Mouse (Mus musculus) embryonic facial prominence, embryonic 12.5 days (tissue): ENCODE measurements at regions not wholly inside any gene's neighbourhood (a gene's known extent, or its start where the extent isn't known, plus 50 kb on each side); places are given as distances from the start of the nearest gene placed in this dataset.

Experiments used
- ATAC-seq: fragments of 200-750 bp; cut with Nextera tagmentation; 2 replicates; pipeline ENCODE4 v1.8.0; 2017; ENCODE audit not compliant: insufficient number of reproducible peaks, insufficient read depth, low FRiP score, low TSS enrichment
- H3K27ac ChIP-seq: fragments of 300-500 bp; sonication (generic); 2 replicates; pipeline ENCODE4 v1.5.1; 2016; ENCODE audit warnings: mild to moderate bottlenecking
- H3K27me3 ChIP-seq: fragments of 300-500 bp; sonication (generic); 2 replicates; pipeline ENCODE4 v1.6.1; 2016; ENCODE audit warnings: mild to moderate bottlenecking, moderate library complexity
- H3K36me3 ChIP-seq: fragments of 300-500 bp; sonication (generic); 2 replicates; pipeline ENCODE4 v1.6.1; 2016; ENCODE audit warnings: mild to moderate bottlenecking
- H3K4me1 ChIP-seq: fragments of 300-500 bp; sonication (generic); 2 replicates; pipeline ENCODE4 v1.6.1; 2016
- H3K4me2 ChIP-seq: fragments of 300-500 bp; sonication (generic); replicated peaks from 2 replicates; pipeline ENCODE4 v1.6.1; 2016; ENCODE audit warnings: mild to moderate bottlenecking, moderate library complexity
- H3K4me3 ChIP-seq: fragments of 300-500 bp; sonication (generic); 2 replicates; pipeline ENCODE4 v1.5.1; 2016; ENCODE audit warnings: mild to moderate bottlenecking
- H3K9ac ChIP-seq: fragments of 300-500 bp; sonication (generic); 2 replicates; pipeline ENCODE4 v1.6.1; 2016; ENCODE audit warnings: mild to moderate bottlenecking, moderate library complexity
- H3K9me3 ChIP-seq: fragments of 300-500 bp; sonication (generic); 2 replicates; pipeline ENCODE4 v1.6.1; 2016; ENCODE audit warnings: mild to moderate bottlenecking, moderate library complexity
- WGBS: fragments of 180-500 bp; shearing (Covaris S2); methylation state at CpG from one replicate; pipeline ENCODE4 v1.1.7; 2016; 5-methylcytosine and 5-hydroxymethylcytosine counted together

DNA sequence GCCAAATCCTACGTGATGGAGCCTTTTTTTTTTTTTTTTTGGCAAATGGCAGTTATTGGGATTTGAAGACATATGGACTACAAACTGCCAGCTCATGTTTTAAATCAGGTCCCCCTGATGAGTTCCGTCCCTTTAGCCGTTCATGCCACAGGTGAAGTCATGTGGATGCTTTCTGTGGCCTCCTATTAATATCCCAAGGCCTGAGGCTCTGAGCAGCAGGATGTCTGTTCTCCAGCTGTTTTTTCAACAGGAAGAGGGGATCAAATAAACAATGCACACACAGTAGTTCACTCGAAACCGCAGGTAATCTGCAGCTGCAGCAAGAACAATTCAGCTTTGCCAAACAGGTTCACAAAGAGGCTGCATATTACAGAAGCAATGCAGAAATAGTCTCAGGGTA lies 112.1 kb downstream of the Dusp6 start:
- Histone ChIP-seq H3K4me3 (no peak overlapping the region), H3K27me3 (no peaks in the 10 kb centered on the region), H3K36me3 (no peaks in the 10 kb centered on the region), H3K9me3 (no peaks in the 10 kb centered on the region), H3K27ac (no peak overlapping the region), H3K4me1 (peaks cover 12% of the 10 kb centered on the region; the same call in 1 of the 2 replicates), H3K4me2 (no peak overlapping the region), H3K9ac (no peak overlapping the region)
- ATAC-seq = no peak
- 14% methylated on average over 5 of the region's 5 CpGs for WGBS

GRCm38 (mm10) chr10:99376430-99376829 lies 113.4 kb downstream of the Dusp6 start:
- Histone ChIP-seq H3K4me3 (no peak overlapping the region), H3K36me3 (no peaks in the 10 kb centered on the region), H3K4me2 (no peak overlapping the region), H3K27me3 (no peaks in the 10 kb centered on the region), H3K4me1 (peaks cover 12% of the 10 kb centered on the region; the same call in 1 of the 2 replicates), H3K9me3 (no peaks in the 10 kb centered on the region), H3K27ac (no peak overlapping the region), H3K9ac (no peak overlapping the region)
- ATAC-seq = no peak
- WGBS = 75% methylated on average over 8 of the region's 8 CpGs

GRCm38 (mm10) chr10:99377548-99377947 lies 114.5 kb downstream of the Dusp6 start:
- ATAC-seq = no peak
- H3K4me3 ChIP-seq = no peak overlapping the region
- no peaks in the 10 kb centered on the region for H3K27me3 ChIP-seq
- H3K27ac ChIP-seq = no peak overlapping the region
- H3K9ac ChIP-seq = no peak overlapping the region
- H3K4me2 ChIP-seq = no peak overlapping the region
- WGBS = 65% methylated on average over 4 of the region's 4 CpGs
- H3K36me3 ChIP-seq = no peaks in the 10 kb centered on the region
- peaks cover 12% of the 10 kb centered on the region; the same call in 1 of the 2 replicates for H3K4me1 ChIP-seq
- H3K9me3 ChIP-seq = no peaks in the 10 kb centered on the region

GRCm38 (mm10) chr10:99379156-99379555 lies 116.1 kb downstream of the Dusp6 start:
- no peak overlapping the region for H3K4me2 ChIP-seq
- WGBS = 28% methylated on average over 1 of the region's 1 CpGs
- no peaks in the 10 kb centered on the region for H3K9me3 ChIP-seq
- no peak for ATAC-seq
- H3K27ac ChIP-seq = no peak overlapping the region
- H3K27me3 ChIP-seq = no peaks in the 10 kb centered on the region
- no peaks in the 10 kb centered on the region for H3K36me3 ChIP-seq
- no peak overlapping the region for H3K4me3 ChIP-seq
- H3K4me1 ChIP-seq = peaks cover 12% of the 10 kb centered on the region; the same call in 1 of the 2 replicates
- no peak overlapping the region for H3K9ac ChIP-seq

DNA sequence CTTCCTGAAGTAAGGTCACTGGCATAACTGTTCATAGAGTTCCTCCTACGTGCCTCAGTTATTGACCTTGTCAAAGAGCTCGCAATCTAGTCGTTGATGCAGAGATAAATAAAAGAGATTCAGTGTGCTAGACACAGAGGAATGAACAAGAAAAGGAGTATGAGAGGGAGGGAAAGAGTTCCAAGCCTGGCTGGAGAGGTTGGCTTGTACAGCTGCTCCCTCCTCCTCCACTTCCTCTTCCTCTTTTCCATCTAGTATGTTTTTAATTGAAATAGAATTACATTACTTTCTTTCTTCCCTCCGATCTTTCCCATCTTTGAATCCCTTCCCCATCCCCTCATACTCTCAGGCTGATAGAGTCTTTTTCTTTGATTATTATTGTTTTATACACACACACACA lies 117.1 kb downstream of the Dusp6 start:
- 78% methylated on average over 4 of the region's 4 CpGs for whole genome bisulfite sequencing
- Histone ChIP-seq H3K27ac (no peak overlapping the region), H3K4me1 (peaks cover 5% of the 10 kb centered on the region; the same call in 1 of the 2 replicates), H3K4me3 (no peak overlapping the region), H3K9me3 (no peaks in the 10 kb centered on the region), H3K4me2 (no peak overlapping the region), H3K36me3 (no peaks in the 10 kb centered on the region), H3K9ac (no peak overlapping the region), H3K27me3 (no peaks in the 10 kb centered on the region)
- ATAC-seq = no peak

DNA sequence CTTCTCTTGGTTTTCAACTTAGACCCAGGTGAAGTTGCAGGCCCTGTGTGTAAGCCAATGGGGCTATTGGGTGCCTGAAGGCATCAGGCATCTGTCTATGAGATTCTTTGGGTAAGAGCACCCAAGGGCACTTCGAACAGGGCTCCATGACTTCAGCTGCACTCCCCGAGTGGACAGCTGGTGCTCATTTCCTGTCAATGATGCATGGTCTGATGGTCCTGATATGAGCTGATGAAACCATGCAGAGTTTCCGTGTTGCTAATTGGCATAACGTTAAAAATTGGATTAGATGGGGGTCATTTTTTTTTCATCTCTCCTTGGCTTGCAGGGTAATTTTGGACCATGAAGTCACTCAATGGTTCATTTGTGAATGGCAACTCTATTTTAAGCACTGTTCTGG lies 120.0 kb downstream of the Dusp6 start:
- Histone ChIP-seq H3K27me3 (no peaks in the 10 kb centered on the region; the same call in 1 of the 2 replicates), H3K4me1 (peaks cover 3% of the 10 kb centered on the region; the same call in 1 of the 2 replicates), H3K9ac (no peak overlapping the region), H3K9me3 (no peaks in the 10 kb centered on the region), H3K4me3 (no peak overlapping the region), H3K27ac (no peak overlapping the region), H3K4me2 (no peak overlapping the region), H3K36me3 (no peaks in the 10 kb centered on the region)
- 21% methylated on average over 4 of the region's 4 CpGs for WGBS
- ATAC-seq = no peak

- Histone ChIP-seq H3K9me3 (no peaks in the 10 kb centered on the region), H3K4me1 (peaks cover 3% of the 10 kb centered on the region; the same call in 1 of the 2 replicates)
Observed at GRCm38 (mm10) chr10:99384366-99384765, 121.3 kb downstream of the Dusp6 start.

DNA sequence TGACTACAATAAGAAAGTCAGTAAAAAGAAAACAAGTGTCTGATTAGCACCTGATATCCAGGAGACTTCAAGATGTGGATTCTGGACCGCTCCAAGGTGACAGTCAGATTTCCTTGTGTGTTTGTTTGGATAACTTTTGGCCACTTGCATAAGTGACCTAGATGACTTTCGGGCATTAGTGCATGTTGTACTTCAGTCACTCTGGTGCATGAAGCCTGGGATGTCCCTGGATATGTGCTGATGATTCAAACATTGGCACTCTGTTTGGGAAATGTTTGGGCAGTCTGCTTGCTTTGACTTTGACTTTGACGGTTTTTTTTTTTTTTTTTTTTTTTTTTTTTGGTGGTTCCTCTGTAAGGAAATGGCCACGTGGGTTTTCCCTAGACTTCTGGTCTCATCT lies 121.8 kb downstream of the Dusp6 start:
- H3K27ac ChIP-seq = no peak overlapping the region
- H3K9me3 ChIP-seq = no peaks in the 10 kb centered on the region
- WGBS = 71% methylated on average over 3 of the region's 4 CpGs
- H3K27me3 ChIP-seq = no peaks in the 10 kb centered on the region; the same call in 1 of the 2 replicates
- H3K4me3 ChIP-seq = no peak overlapping the region
- no peaks in the 10 kb centered on the region for H3K36me3 ChIP-seq
- no peak overlapping the region for H3K9ac ChIP-seq
- ATAC-seq = no peak
- no peak overlapping the region for H3K4me2 ChIP-seq
- peaks cover 3% of the 10 kb centered on the region; the same call in 1 of the 2 replicates for H3K4me1 ChIP-seq

More at GRCm38 (mm10) chr10:99384366-99384765, 121.3 kb downstream of the Dusp6 start:
- Histone ChIP-seq H3K36me3 (no peaks in the 10 kb centered on the region), H3K4me3 (no peak overlapping the region), H3K27ac (no peak overlapping the region), H3K27me3 (no peaks in the 10 kb centered on the region; the same call in 1 of the 2 replicates), H3K9ac (no peak overlapping the region), H3K4me2 (no peak overlapping the region)
- 89% methylated on average over 6 of the region's 6 CpGs for WGBS
- ATAC-seq = no peak

GRCm38 (mm10) chr10:99385854-99386253 lies 122.8 kb downstream of the Dusp6 start:
- Histone ChIP-seq H3K36me3 (no peaks in the 10 kb centered on the region), H3K27me3 (no peaks in the 10 kb centered on the region; the same call in 1 of the 2 replicates), H3K27ac (no peak overlapping the region), H3K9ac (no peak overlapping the region), H3K4me3 (no peak overlapping the region), H3K4me2 (no peak overlapping the region), H3K9me3 (no peaks in the 10 kb centered on the region), H3K4me1 (peaks cover 3% of the 10 kb centered on the region; the same call in 1 of the 2 replicates)
- WGBS = 54% methylated on average over 6 of the region's 6 CpGs
- no peak for ATAC-seq

DNA sequence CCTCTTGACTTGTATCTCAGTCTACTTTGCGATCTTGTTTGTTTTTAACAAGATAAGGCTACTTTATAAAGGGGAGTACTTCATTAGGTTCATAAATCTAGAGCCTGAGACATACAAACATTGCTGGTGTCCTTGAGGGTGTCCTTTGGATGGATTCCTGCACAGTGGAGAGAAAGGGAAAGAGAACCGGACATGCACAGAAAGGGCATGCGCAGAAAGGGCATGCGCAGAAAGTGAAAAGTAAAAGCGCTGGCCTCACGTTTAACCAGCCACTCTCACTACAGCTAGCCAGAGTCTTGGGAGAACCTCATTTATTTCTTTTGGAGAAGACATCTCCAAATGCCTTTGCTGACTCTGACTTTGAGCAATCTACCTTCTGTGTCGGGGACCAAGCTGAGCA lies 125.5 kb downstream of the Dusp6 start:
- no peak overlapping the region for H3K4me3 ChIP-seq
- no peak for ATAC-seq

GRCm38 (mm10) chr10:99388986-99389385 lies 126.0 kb downstream of the Dusp6 start:
- no peak for ATAC-seq
- no peak overlapping the region for H3K27ac ChIP-seq
- no peaks in the 10 kb centered on the region for H3K36me3 ChIP-seq
- H3K27me3 ChIP-seq = no peaks in the 10 kb centered on the region; the same call in 1 of the 2 replicates
- no peak overlapping the region for H3K4me3 ChIP-seq
- no peak overlapping the region for H3K9ac ChIP-seq
- WGBS = 88% methylated on average over 8 of the region's 8 CpGs
- peaks cover 8% of the 10 kb centered on the region; the same call in 1 of the 2 replicates for H3K4me1 ChIP-seq
- H3K9me3 ChIP-seq = no peaks in the 10 kb centered on the region
- H3K4me2 ChIP-seq = no peak overlapping the region

More for the DNA sequence above, 125.5 kb downstream of the Dusp6 start:
- Histone ChIP-seq H3K4me2 (no peak overlapping the region), H3K9ac (no peak overlapping the region), H3K9me3 (no peaks in the 10 kb centered on the region), H3K4me1 (peaks cover 3% of the 10 kb centered on the region; the same call in 1 of the 2 replicates), H3K36me3 (no peaks in the 10 kb centered on the region), H3K27ac (no peak overlapping the region), H3K27me3 (no peaks in the 10 kb centered on the region; the same call in 1 of the 2 replicates)
- WGBS = 92% methylated on average over 7 of the region's 7 CpGs

DNA sequence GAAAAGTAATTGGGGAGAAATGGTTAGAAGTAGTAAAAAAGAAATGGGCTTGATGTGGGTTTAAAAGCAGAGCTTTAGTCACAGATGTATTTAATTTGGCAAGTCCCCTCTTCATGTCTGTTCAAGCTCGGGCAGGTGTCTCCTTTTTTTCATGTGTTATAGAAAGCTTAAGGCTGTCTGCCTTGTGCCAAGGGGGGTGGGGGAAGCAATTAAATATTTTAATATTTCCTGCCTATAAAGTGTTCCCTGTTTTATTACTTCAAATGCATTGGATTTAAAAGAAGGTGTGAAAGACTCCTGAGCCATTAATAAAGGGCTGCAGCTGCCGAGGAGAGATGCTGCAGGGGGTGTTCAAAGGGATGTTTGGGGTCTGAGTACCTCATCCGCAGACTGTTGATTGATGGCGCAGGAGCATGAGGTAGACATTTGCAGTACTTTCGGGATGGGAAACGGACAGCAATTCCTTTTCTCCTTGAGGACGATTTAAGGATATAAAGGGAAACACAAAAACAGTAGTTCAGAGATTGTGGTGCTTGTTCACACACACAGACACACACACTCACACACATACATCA lies 127.7 kb downstream of the Dusp6 start:
- no peak overlapping the region for H3K9ac ChIP-seq
- H3K27ac ChIP-seq = no peak overlapping the region
- no peaks in the 10 kb centered on the region; the same call in 1 of the 2 replicates for H3K27me3 ChIP-seq
- no peak overlapping the region for H3K4me2 ChIP-seq
- H3K4me3 ChIP-seq = no peak overlapping the region
- WGBS = 58% methylated on average over 7 of the region's 7 CpGs
- H3K36me3 ChIP-seq = no peaks in the 10 kb centered on the region
- H3K4me1 ChIP-seq = 0 out of 2 replicates have a peak, but pooled peaks cover 4% of the 10 kb centered on the region
- H3K9me3 ChIP-seq = no peaks in the 10 kb centered on the region
- ATAC-seq = no peak
